Mouse (Mus musculus) erythroblast, adult 5-6 weeks (primary cell): ENCODE data around the gene Ripor2. TPM values are rescaled to one million over a fixed set of nuclear protein-coding genes. Genes with fewer than 3 reads are reported as not detected.

Source experiments
- total RNA-seq, 2 experiments: library from RNA; stranded (forward) in 1 of 2; stranded (reverse) in 1 of 2; fragments of 150-400 nt in 1 of 2; fragments of 200-764, 138-1000 nt in 1 of 2; gene quantifications; 2 replicates each; pipeline versions ENCODE4 v1.2.3 to v1.2.4; 2015 to 2017; ENCODE audit warnings: low replicate concordance in 2 of 2

Ripor2 gene
- total RNA-seq, 2 experiments from 2014 or later: 13.3 to 20.2 TPM

Other genes starting within 250 kb of the Ripor2 start
- gene Armh2, start 159.0 kb downstream of the Ripor2 start, total RNA-seq (2015; ENCODE audit: low replicate concordance): not detected in 2 replicates
- 2.0 TPM in 1 of 2 replicates, not detected in the other for gene Armh2, start 159.0 kb downstream of the Ripor2 start, total RNA-seq (2017; ENCODE audit: low replicate concordance)
- 87.6 and 105 TPM in 2 replicates for gene Gmnn, start 179.7 kb downstream of the Ripor2 start, total RNA-seq (2015; ENCODE audit: low replicate concordance)
- gene Gmnn, start 179.7 kb downstream of the Ripor2 start, total RNA-seq (2017; ENCODE audit: low replicate concordance): 108 and 135 TPM in 2 replicates
- gene BC005537, start 219.5 kb downstream of the Ripor2 start, total RNA-seq (2015; ENCODE audit: low replicate concordance): 110 and 132 TPM in 2 replicates
- 106 and 118 TPM in 2 replicates for gene BC005537, start 219.5 kb downstream of the Ripor2 start, total RNA-seq (2017; ENCODE audit: low replicate concordance)
- 27.8 and 32.5 TPM in 2 replicates for gene Acot13, start 249.4 kb downstream of the Ripor2 start, total RNA-seq (2015; ENCODE audit: low replicate concordance)
- 12.4 and 17.3 TPM in 2 replicates for gene Acot13, start 249.4 kb downstream of the Ripor2 start, total RNA-seq (2017; ENCODE audit: low replicate concordance)
- 16.3 and 25.7 TPM in 2 replicates for gene Tdp2, start 249.5 kb downstream of the Ripor2 start, total RNA-seq (2015; ENCODE audit: low replicate concordance)
- 16.3 and 17.6 TPM in 2 replicates for gene Tdp2, start 249.5 kb downstream of the Ripor2 start, total RNA-seq (2017; ENCODE audit: low replicate concordance)